Mouse (Mus musculus) c-Kit-positive CD71-negative TER-119-negative erythroid progenitor cells, embryonic 14.5 days (primary cell): ENCODE data around the gene Fam241a.

Experiments
- DNase-seq: peaks from one replicate; pipeline ENCODE4 v3.0.0-alpha.2; 2013; ENCODE audit warnings: low read depth

Gene Fam241a

GRCm38 (mm10) chr3:127836798-127837153 lies 59.3 kb downstream of the Fam241a start:
- DNase-seq = no peak

- DNase-seq = no peak
Measured at GRCm38 (mm10) chr3:127835594-127835993, 60.5 kb downstream of the Fam241a start.

- DNase-seq = no peak
Measured at GRCm38 (mm10) chr3:127834040-127834439, 62.1 kb downstream of the Fam241a start.

GRCm38 (mm10) chr3:127831079-127831478 lies 65.0 kb downstream of the Fam241a start:
- no peak for DNase-seq

- no peak for DNase-seq
Measured at GRCm38 (mm10) chr3:127830183-127830582, 65.9 kb downstream of the Fam241a start.

- DNase-seq = no peak
Measured at GRCm38 (mm10) chr3:127827123-127827522, 69.0 kb downstream of the Fam241a start.

GRCm38 (mm10) chr3:127826503-127826902 lies 69.6 kb downstream of the Fam241a start:
- no peak for DNase-seq

GRCm38 (mm10) chr3:127823886-127824863 lies 71.9 kb downstream of the Fam241a start:
- DNase-seq = no peak

GRCm38 (mm10) chr3:127821209-127821608 lies 74.9 kb downstream of the Fam241a start:
- no peak for DNase-seq

- DNase-seq = no peak
Measured at GRCm38 (mm10) chr3:127820400-127820799, 75.7 kb downstream of the Fam241a start.
